19 mouse cellular contexts compared by ENCODE assay signal in genomic region chr1:65440156-65440555, GRCm38 (mm10).
DNase-seq lines count a peak whose midpoint lies in the region; ATAC-seq and TF ChIP-seq lines count a peak whose summit lies in the region.
"Had no signal": no experiment of that assay in that cellular context is flagged by ENCODE, and none has a peak within 500 bp of the region (broad histone marks: within the 10 kb centered on the region; RNA-seq: fewer than 3 reads in every experiment).

No protein-coding gene starts in this region.

- no peaks in the 10 kb centered on the region for H3K4me1 ChIP-seq in kidney, adult 2 months (ENCODE audit: control insufficient read depth, insufficient read depth, low read length)
- H3K4me1 ChIP-seq in stomach, postnatal 0 days (replicated peaks; ENCODE audit: control insufficient read depth, insufficient read depth) = no peaks in the 10 kb centered on the region
- H3K4me1 ChIP-seq: hindbrain, embryonic 13.5 days; limb, embryonic 13.5 days; neural tube, embryonic 15.5 days had no signal

- H3K27ac ChIP-seq in kidney, adult 2 months (ENCODE audit: insufficient read depth, low read depth, low read length) = peak overlapping the region; percentile 70; the same call in 1 of the 2 replicates
- H3K27ac ChIP-seq in stomach, postnatal 0 days (replicated peaks) = no peak overlapping the region
- H3K27ac ChIP-seq: gastrocnemius, adult 2 months; hindbrain, embryonic 13.5 days; limb, embryonic 13.5 days; neural tube, embryonic 15.5 days had no signal

- H3K4me2 ChIP-seq in stomach, postnatal 0 days (replicated peaks; ENCODE audit: low read depth) = no peak overlapping the region
- H3K4me2 ChIP-seq: hindbrain, embryonic 13.5 days; limb, embryonic 13.5 days; midbrain, embryonic 11.5 days; neural tube, embryonic 15.5 days had no signal

- no peaks in the 10 kb centered on the region for H3K27me3 ChIP-seq in kidney, adult 2 months (replicated peaks; ENCODE audit: control insufficient read depth, insufficient read depth, low read length)
- H3K27me3 ChIP-seq in stomach, postnatal 0 days (ENCODE audit: control insufficient read depth, insufficient read depth, low read length) = no peaks in the 10 kb centered on the region
- H3K27me3 ChIP-seq: hindbrain, embryonic 13.5 days; limb, embryonic 13.5 days; neural tube, embryonic 15.5 days had no signal

- H3K36me3 ChIP-seq in kidney, adult 2 months (ENCODE audit: control insufficient read depth, insufficient read depth, low read length) = no peaks in the 10 kb centered on the region
- no peaks in the 10 kb centered on the region for H3K36me3 ChIP-seq in stomach, postnatal 0 days (ENCODE audit: control insufficient read depth, insufficient read depth, low read length)
- H3K36me3 ChIP-seq: hindbrain, embryonic 13.5 days; limb, embryonic 13.5 days; neural tube, embryonic 15.5 days had no signal

- H3K9me3 ChIP-seq in stomach, postnatal 0 days (ENCODE audit: control insufficient read depth, low read length) = no peaks in the 10 kb centered on the region
- H3K9me3 ChIP-seq: hindbrain, embryonic 13.5 days; limb, embryonic 13.5 days; neural tube, embryonic 15.5 days had no signal

- ATAC-seq in stomach, postnatal 0 days (ENCODE audit: low FRiP score, low TSS enrichment) = no peak
- ATAC-seq: forebrain, embryonic 14.5 days; intestine, postnatal 0 days had no signal

- peak; percentile 4 to 16 for DNase-seq in lung, adult 18-20 months
- DNase-seq in lung, postnatal 10 days = no peak
- DNase-seq in kidney, adult 2 months = peak; percentile 67
- peak; percentile 50 to 62 for DNase-seq in kidney, postnatal 36 days
- peak; percentile 2 for DNase-seq in lung, postnatal 36 days
- no peak for DNase-seq in stomach, postnatal 0 days (ENCODE audit: low spot score)
- no peak for DNase-seq in layer of hippocampus, postnatal 36 days
- no peak for DNase-seq in cerebellum, postnatal 36 days
- DNase-seq: cerebellum, adult 2 months; gastrocnemius, adult 2 months; heart, adult 18-20 months; retina, postnatal 1 day; thymus, adult 18-20 months had no signal

- no peak for TF ChIP-seq CTCF in kidney, adult 2 months (conservative IDR thresholded peaks at IDR 0.05; ENCODE audit: insufficient read depth, insufficient read length, low read depth, low read length)
- no peak for TF ChIP-seq CTCF in stomach, postnatal 0 days (IDR thresholded peaks at IDR 0.05; ENCODE audit: low read depth)

- TF ChIP-seq EP300 in stomach, postnatal 0 days (optimal IDR thresholded peaks at IDR 0.05) = no peak

- H3K9ac ChIP-seq in stomach, postnatal 0 days (ENCODE audit: low read length) = no peak overlapping the region
- H3K9ac ChIP-seq: hindbrain, embryonic 13.5 days; limb, embryonic 13.5 days; neural tube, embryonic 15.5 days had no signal

- H3K4me3 ChIP-seq in kidney, adult 2 months (ENCODE audit: insufficient read depth, low read depth, low read length) = no peak overlapping the region
- H3K4me3 ChIP-seq in stomach, postnatal 0 days (ENCODE audit: low read depth, low read length) = no peak overlapping the region
- H3K4me3 ChIP-seq: gastrocnemius, adult 2 months; hindbrain, embryonic 13.5 days; limb, embryonic 13.5 days; neural tube, embryonic 15.5 days had no signal

- no peak for TF ChIP-seq POLR2A in kidney, adult 2 months (IDR thresholded peaks at IDR 0.05; ENCODE audit: low read depth, low read length)

- 59% methylated on average over 3 of the region's 3 CpGs for WGBS in kidney, adult 2 months
- 65% methylated on average over 3 of the region's 3 CpGs for WGBS in stomach, postnatal 0 days

Comparison
In these comparisons a context has a peak if more than half of its experiments do, and no peak if none do; other contexts are left out.
1. DNase-seq: peak in lung, adult 18-20 months (2 of 2), kidney, adult 2 months (single experiment), kidney, postnatal 36 days (2 of 2) and lung, postnatal 36 days (single experiment); none in lung, postnatal 10 days (single experiment), stomach, postnatal 0 days (single experiment), layer of hippocampus, postnatal 36 days (0 of 2) and cerebellum, postnatal 36 days (0 of 2).